Mouse (Mus musculus) forebrain, embryonic 11.5 days (tissue): ENCODE measurements around the gene Ccnk. TPM values are rescaled to one million over a fixed set of nuclear protein-coding genes. Genes with fewer than 3 reads are reported as not detected.

Source experiments
- ATAC-seq: fragments of 200-750 bp; cut with Nextera tagmentation; replicated peaks from 2 replicates; pipeline ENCODE4 v1.8.0; 2017; ENCODE audit warnings: moderate TSS enrichment; ENCODE audit not compliant: low FRiP score
- DNase-seq: peaks from one replicate; pipeline ENCODE4 v3.0.0-alpha.2; 2017; ENCODE audit warnings: low spot score
- H3K27ac ChIP-seq: fragments of 300-500 bp; sonication (generic); 2 replicates; pipeline ENCODE4 v1.5.1; 2014; ENCODE audit warnings: low read depth, low read length
- H3K27me3 ChIP-seq: fragments of 300-500 bp; sonication (generic); 2 replicates; pipeline ENCODE4 v1.6.1; 2014; ENCODE audit warnings: mild to moderate bottlenecking, low read length, mixed read lengths; ENCODE audit not compliant: control insufficient read depth, insufficient read depth
- H3K36me3 ChIP-seq: fragments of 300-500 bp; sonication (generic); 2 replicates; pipeline ENCODE4 v1.6.1; 2014; ENCODE audit warnings: mild to moderate bottlenecking, low read length, moderate library complexity, mixed read lengths; ENCODE audit not compliant: control insufficient read depth, insufficient read depth
- H3K4me1 ChIP-seq: fragments of 300-500 bp; sonication (generic); replicated peaks from 2 replicates; pipeline ENCODE4 v1.6.1; 2014; ENCODE audit warnings: low read length, mixed read lengths; ENCODE audit not compliant: control insufficient read depth, insufficient read depth
- H3K4me2 ChIP-seq: fragments of 300-500 bp; sonication (generic); 2 replicates; pipeline ENCODE4 v1.6.1; 2014; ENCODE audit warnings: low read depth, mild to moderate bottlenecking, low read length, moderate library complexity, mixed read lengths; ENCODE audit not compliant: severe bottlenecking
- H3K4me3 ChIP-seq: fragments of 300-500 bp; sonication (generic); 2 replicates; pipeline ENCODE4 v1.5.1; 2014; ENCODE audit warnings: low read depth, low read length
- H3K9ac ChIP-seq: fragments of 300-500 bp; sonication (generic); 2 replicates; pipeline ENCODE4 v1.6.1; 2014; ENCODE audit warnings: low read length
- H3K9me3 ChIP-seq: fragments of 300-500 bp; sonication (generic); 2 replicates; pipeline ENCODE4 v1.6.1; 2016; ENCODE audit warnings: low read length, mixed read lengths; ENCODE audit not compliant: control insufficient read depth
- WGBS: fragments of 180-500 bp; shearing (Covaris S2); extraction: QIAGEN DNeasy Blood & Tissue Kit; methylation state at CpG from one replicate; pipeline ENCODE4 v1.1.7; 2014; 5-methylcytosine and 5-hydroxymethylcytosine counted together
- polyA plus RNA-seq: library from polyadenylated mRNA; unstranded; fragments of >200 nt; fragmentation: Nextera tagmentation; extraction: Ambion mirVana; gene quantifications from 2 replicates; pipeline ENCODE4 v1.2.1, GENCODE M21; 2014

Ccnk gene
- polyA plus RNA-seq, 1 experiment from 2014 or later, result 5.0 TPM

GRCm38 (mm10) chr12:108215090-108215489 is 35.7 kb downstream of the Ccnk start:
- no peak overlapping the region for H3K27ac ChIP-seq
- no peak for DNase-seq
- no peaks in the 10 kb centered on the region for H3K36me3 ChIP-seq
- H3K27me3 ChIP-seq, result no peaks in the 10 kb centered on the region; the same call in 1 of the 2 replicates
- no peak overlapping the region for H3K4me2 ChIP-seq
- 55% methylated on average over 8 of the region's 8 CpGs for whole genome bisulfite sequencing
- peaks cover 22% of the 10 kb centered on the region for H3K4me1 ChIP-seq
- ATAC-seq, result no peak
- no peak overlapping the region for H3K9ac ChIP-seq
- H3K9me3 ChIP-seq, result no peaks in the 10 kb centered on the region
- no peak overlapping the region for H3K4me3 ChIP-seq

GRCm38 (mm10) chr12:108216611-108217370 is 37.4 kb downstream of the Ccnk start:
- Histone ChIP-seq H3K9ac (no peak overlapping the region), H3K36me3 (no peaks in the 10 kb centered on the region), H3K9me3 (no peaks in the 10 kb centered on the region), H3K4me2 (no peak overlapping the region), H3K27me3 (no peaks in the 10 kb centered on the region; the same call in 1 of the 2 replicates), H3K27ac (no peak overlapping the region), H3K4me3 (no peak overlapping the region), H3K4me1 (peaks cover 26% of the 10 kb centered on the region)
- ATAC-seq (no peak), DNase-seq (no peak)
- WGBS, result 66% methylated on average over 11 of the region's 11 CpGs

GRCm38 (mm10) chr12:108217572-108217971 is 38.2 kb downstream of the Ccnk start:
- peaks cover 26% of the 10 kb centered on the region for H3K4me1 ChIP-seq
- H3K4me2 ChIP-seq, result no peak overlapping the region
- H3K9ac ChIP-seq, result no peak overlapping the region
- no peaks in the 10 kb centered on the region; the same call in 1 of the 2 replicates for H3K27me3 ChIP-seq
- H3K4me3 ChIP-seq, result no peak overlapping the region
- no peaks in the 10 kb centered on the region for H3K36me3 ChIP-seq
- DNase-seq (no peak), ATAC-seq (no peak)
- 70% methylated on average over 5 of the region's 5 CpGs for WGBS
- H3K9me3 ChIP-seq, result no peaks in the 10 kb centered on the region
- H3K27ac ChIP-seq, result no peak overlapping the region

- Histone ChIP-seq H3K36me3 (no peaks in the 10 kb centered on the region), H3K9ac (no peak overlapping the region; the same call in 1 of the 2 replicates), H3K9me3 (no peaks in the 10 kb centered on the region), H3K4me1 (peaks cover 20% of the 10 kb centered on the region), H3K27me3 (no peaks in the 10 kb centered on the region; the same call in 1 of the 2 replicates), H3K4me3 (no peak overlapping the region), H3K27ac (no peak overlapping the region), H3K4me2 (no peak overlapping the region)
- no peak for ATAC-seq
- no peak for DNase-seq
- WGBS, result 56% methylated on average over 15 of the region's 15 CpGs
Observed at GRCm38 (mm10) chr12:108219163-108219562, 39.8 kb downstream of the Ccnk start.

GRCm38 (mm10) chr12:108219825-108220616 is 40.6 kb downstream of the Ccnk start:
- no peak overlapping the region for H3K4me2 ChIP-seq
- 73% methylated on average over 21 of the region's 21 CpGs for WGBS

GRCm38 (mm10) chr12:108220621-108221020 is 41.2 kb downstream of the Ccnk start:
- H3K27me3 ChIP-seq, result no peaks in the 10 kb centered on the region
- H3K4me2 ChIP-seq, result no peak overlapping the region
- peaks cover 26% of the 10 kb centered on the region for H3K4me1 ChIP-seq
- DNase-seq, result no peak
- no peak overlapping the region for H3K27ac ChIP-seq
- no peak overlapping the region for H3K4me3 ChIP-seq
- no peak overlapping the region for H3K9ac ChIP-seq
- WGBS, result 69% methylated on average over 12 of the region's 12 CpGs
- no peaks in the 10 kb centered on the region for H3K9me3 ChIP-seq
- H3K36me3 ChIP-seq, result no peaks in the 10 kb centered on the region
- no peak for ATAC-seq

More at GRCm38 (mm10) chr12:108219825-108220616, 40.6 kb downstream of the Ccnk start:
- DNase-seq (no peak), ATAC-seq (no peak)
- no peak overlapping the region for H3K27ac ChIP-seq
- no peaks in the 10 kb centered on the region for H3K9me3 ChIP-seq
- H3K9ac ChIP-seq, result no peak overlapping the region
- H3K27me3 ChIP-seq, result no peaks in the 10 kb centered on the region
- peaks cover 23% of the 10 kb centered on the region for H3K4me1 ChIP-seq
- no peaks in the 10 kb centered on the region for H3K36me3 ChIP-seq
- H3K4me3 ChIP-seq, result no peak overlapping the region

- H3K27ac ChIP-seq, result no peak overlapping the region
- no peaks in the 10 kb centered on the region for H3K9me3 ChIP-seq
- peaks cover 28% of the 10 kb centered on the region for H3K4me1 ChIP-seq
- H3K27me3 ChIP-seq, result no peaks in the 10 kb centered on the region
- 69% methylated on average over 10 of the region's 10 CpGs for WGBS
- H3K4me2 ChIP-seq, result no peak overlapping the region
- H3K36me3 ChIP-seq, result no peaks in the 10 kb centered on the region
- DNase-seq, result no peak
- ATAC-seq, result no peak
- H3K4me3 ChIP-seq, result no peak overlapping the region
- no peak overlapping the region for H3K9ac ChIP-seq
Observed at GRCm38 (mm10) chr12:108221206-108221605, 41.8 kb downstream of the Ccnk start.

- ATAC-seq, result no peak
- Histone ChIP-seq H3K4me2 (no peak overlapping the region), H3K9me3 (no peaks in the 10 kb centered on the region), H3K27ac (no peak overlapping the region), H3K4me1 (peaks cover 28% of the 10 kb centered on the region), H3K4me3 (no peak overlapping the region), H3K9ac (no peak overlapping the region), H3K36me3 (no peaks in the 10 kb centered on the region), H3K27me3 (no peaks in the 10 kb centered on the region)
- DNase-seq, result no peak
- WGBS, result 93% methylated on average over 7 of the region's 7 CpGs
Observed at GRCm38 (mm10) chr12:108221712-108222111, 42.3 kb downstream of the Ccnk start.
